Mouse (Mus musculus) spleen, adult 2 months (tissue): ENCODE data around the gene Lgals4. TPM values are rescaled to one million over a fixed set of nuclear protein-coding genes. Genes with fewer than 3 reads are reported as not detected.
A peak's percentile ranks its signal among the peaks of the same experiment; 100 is the strongest.

Experiments used
- DNase-seq, 2 experiments: peaks; one replicate each; pipeline versions ENCODE4 v3.0.0 to v3.0.0-alpha.2; 2012 to 2021; ENCODE audit warnings: low spot score in 2 of 2, low read depth in 1 of 2
- H3K27ac ChIP-seq: fragments of 200-500 bp; 2 replicates; pipeline ENCODE4 v1.5.1; 2012; ENCODE audit warnings: low read length, inconsistent platforms; ENCODE audit not compliant: insufficient read depth
- H3K27me3 ChIP-seq: fragments of 200-500 bp; 2 replicates; pipeline ENCODE4 v1.6.1; 2012; ENCODE audit warnings: mild to moderate bottlenecking, moderate library complexity, low read length, inconsistent platforms; ENCODE audit not compliant: control insufficient read depth, insufficient read depth
- H3K36me3 ChIP-seq: fragments of 200-500 bp; 2 replicates; pipeline ENCODE4 v1.6.1; 2012; ENCODE audit warnings: mild to moderate bottlenecking, low read length, inconsistent platforms; ENCODE audit not compliant: control insufficient read depth, insufficient read depth
- H3K4me1 ChIP-seq: fragments of 200-500 bp; 2 replicates; pipeline ENCODE4 v1.6.1; 2011; ENCODE audit warnings: inconsistent platforms; ENCODE audit not compliant: control insufficient read depth, insufficient read depth, insufficient read length
- H3K4me3 ChIP-seq: fragments of 200-500 bp; 2 replicates; pipeline ENCODE4 v1.5.1; 2011; ENCODE audit warnings: mild to moderate bottlenecking, inconsistent platforms; ENCODE audit not compliant: insufficient read depth, insufficient read length; ENCODE audit errors: extremely low read depth
- CTCF ChIP-seq: fragments of 200-500 bp; IDR thresholded peaks from 2 replicates; pipeline ENCODE4 v1.5.1; 2011; ENCODE audit warnings: mild to moderate bottlenecking, inconsistent platforms; ENCODE audit not compliant: insufficient read depth, insufficient read length, insufficient replicate concordance; ENCODE audit errors: extremely low read depth
- POLR2A ChIP-seq: fragments of 200-500 bp; IDR thresholded peaks from 2 replicates; pipeline ENCODE4 v1.6.1; 2011; ENCODE audit warnings: low read depth, low read length, inconsistent platforms
- WGBS: fragments of 180-500 bp; shearing (Covaris S2); methylation state at CpG from one replicate; pipeline ENCODE4 v1.1.7; 2018; 5-methylcytosine and 5-hydroxymethylcytosine counted together
- polyA plus RNA-seq: library from polyadenylated mRNA; depleted of rRNA; stranded (reverse); fragments of >200 nt; gene quantifications from 2 replicates; pipeline ENCODE4 v1.2.3, GENCODE M21; 2012

Gene Lgals4
- polyA plus RNA-seq, 1 experiment: 13.3 TPM

GRCm38 (mm10) chr7:28826402-28826772, 7.3 kb upstream of the Lgals4 start:
- H3K36me3 ChIP-seq: peaks cover 19% of the 10 kb centered on the region
- DNase-seq: no peak
- no peak overlapping the region for H3K4me3 ChIP-seq
- no peaks in the 10 kb centered on the region for H3K27me3 ChIP-seq
- TF ChIP-seq POLR2A (no peak), CTCF (no peak)
- 92% methylated on average over 7 of the region's 7 CpGs for WGBS
- peaks cover 2% of the 10 kb centered on the region; the same call in 1 of the 2 replicates for H3K4me1 ChIP-seq
- no peak overlapping the region for H3K27ac ChIP-seq

- TF ChIP-seq POLR2A (no peak), CTCF (no peak)
- Histone ChIP-seq H3K4me1 (peaks cover 8% of the 10 kb centered on the region; the same call in 1 of the 2 replicates), H3K4me3 (no peak overlapping the region), H3K36me3 (peaks cover 19% of the 10 kb centered on the region), H3K27ac (no peak overlapping the region), H3K27me3 (no peaks in the 10 kb centered on the region)
- no peak for DNase-seq
- 60% methylated on average over 3 of the region's 3 CpGs for WGBS
Observed at GRCm38 (mm10) chr7:28827338-28827737, 6.3 kb upstream of the Lgals4 start.

GRCm38 (mm10) chr7:28829821-28830220, 3.8 kb upstream of the Lgals4 start:
- H3K36me3 ChIP-seq: peaks cover 15% of the 10 kb centered on the region
- no peak for TF ChIP-seq POLR2A
- TF ChIP-seq CTCF: no peak
- no peak overlapping the region for H3K4me3 ChIP-seq
- peaks cover 8% of the 10 kb centered on the region; the same call in 1 of the 2 replicates for H3K4me1 ChIP-seq
- H3K27me3 ChIP-seq: no peaks in the 10 kb centered on the region
- WGBS: 93% methylated on average over 8 of the region's 8 CpGs
- no peak for DNase-seq
- no peak overlapping the region for H3K27ac ChIP-seq

- TF ChIP-seq POLR2A (no peak), CTCF (no peak)
- H3K27me3 ChIP-seq: no peaks in the 10 kb centered on the region
- no peak overlapping the region for H3K4me3 ChIP-seq
- peaks cover 8% of the 10 kb centered on the region; the same call in 1 of the 2 replicates for H3K4me1 ChIP-seq
- no peak overlapping the region for H3K27ac ChIP-seq
- H3K36me3 ChIP-seq: peaks cover 15% of the 10 kb centered on the region
- DNase-seq: no peak
- WGBS: 92% methylated on average over 5 of the region's 5 CpGs
Observed at GRCm38 (mm10) chr7:28830981-28831380, 2.7 kb upstream of the Lgals4 start.

- TF ChIP-seq CTCF (no peak), POLR2A (no peak)
- Histone ChIP-seq H3K27me3 (no peaks in the 10 kb centered on the region), H3K4me1 (peaks cover 8% of the 10 kb centered on the region; the same call in 1 of the 2 replicates), H3K4me3 (no peak overlapping the region), H3K27ac (peak overlapping the region; percentile 26; the same call in 1 of the 2 replicates), H3K36me3 (peaks cover 15% of the 10 kb centered on the region)
- WGBS: 91% methylated on average over 17 of the region's 17 CpGs
- DNase-seq: no peak
Observed at GRCm38 (mm10) chr7:28831411-28832125, 2.1 kb upstream of the Lgals4 start.

- 31% methylated on average over 6 of the region's 6 CpGs for WGBS
- no peak for TF ChIP-seq POLR2A
- peaks cover 8% of the 10 kb centered on the region; the same call in 1 of the 2 replicates for H3K4me1 ChIP-seq
- no peak for DNase-seq
- peak overlapping the region; percentile 26 for H3K27ac ChIP-seq
- H3K36me3 ChIP-seq: peaks cover 15% of the 10 kb centered on the region
- H3K27me3 ChIP-seq: no peaks in the 10 kb centered on the region
- H3K4me3 ChIP-seq: no peak overlapping the region
Observed at GRCm38 (mm10) chr7:28832137-28832536, 1.5 kb upstream of the Lgals4 start.

- WGBS: 94% methylated on average over 5 of the region's 5 CpGs
- no peak overlapping the region for H3K27ac ChIP-seq
- no peaks in the 10 kb centered on the region for H3K27me3 ChIP-seq
- TF ChIP-seq POLR2A (no peak), CTCF (no peak)
- peaks cover 1% of the 10 kb centered on the region; the same call in 1 of the 2 replicates for H3K36me3 ChIP-seq
- H3K4me3 ChIP-seq: no peak overlapping the region
- no peak for DNase-seq
- H3K4me1 ChIP-seq: peaks cover 4% of the 10 kb centered on the region; the same call in 1 of the 2 replicates
Observed at GRCm38 (mm10) chr7:28836936-28837335, 3.3 kb downstream of the Lgals4 start.
